Mouse (Mus musculus) midbrain, embryonic 14.5 days (tissue): ENCODE results near the gene Srsf4. TPM values are rescaled to one million over a fixed set of nuclear protein-coding genes. Genes with fewer than 3 reads are reported as not detected.

Experiments used
- ATAC-seq: fragments of 200-750 bp; cut with Nextera tagmentation; 2 replicates; pipeline ENCODE4 v1.8.0; 2017; ENCODE audit warnings: moderate number of reproducible peaks, moderate library complexity; ENCODE audit not compliant: low FRiP score, low TSS enrichment
- DNase-seq: peaks from one replicate; pipeline ENCODE4 v3.0.0-alpha.2; 2015
- H3K27ac ChIP-seq: fragments of 300-500 bp; sonication (generic); replicated peaks from 2 replicates; pipeline ENCODE4 v1.5.1; 2014; ENCODE audit warnings: mild to moderate bottlenecking, low read depth, low read length, moderate library complexity
- H3K27me3 ChIP-seq: fragments of 300-500 bp; sonication (generic); 2 replicates; pipeline ENCODE4 v1.6.1; 2014; ENCODE audit warnings: low read length, control low read depth, mixed read lengths; ENCODE audit not compliant: control insufficient read depth, insufficient read depth
- H3K36me3 ChIP-seq: fragments of 300-500 bp; sonication (generic); 2 replicates; pipeline ENCODE4 v1.6.1; 2014; ENCODE audit warnings: low read length, control low read depth; ENCODE audit not compliant: control insufficient read depth, insufficient read depth
- H3K4me1 ChIP-seq: fragments of 300-500 bp; sonication (generic); 2 replicates; pipeline ENCODE4 v1.6.1; 2014; ENCODE audit warnings: mild to moderate bottlenecking, antibody characterized with exemption, low read length, control low read depth; ENCODE audit not compliant: control insufficient read depth, insufficient read depth
- H3K4me2 ChIP-seq: fragments of 300-500 bp; sonication (generic); 2 replicates; pipeline ENCODE4 v1.6.1; 2014; ENCODE audit warnings: mild to moderate bottlenecking, low read length, moderate library complexity
- H3K4me3 ChIP-seq: fragments of 300-500 bp; sonication (generic); replicated peaks from 2 replicates; pipeline ENCODE4 v1.5.1; 2014; ENCODE audit warnings: low read depth, low read length
- H3K9ac ChIP-seq: fragments of 300-500 bp; sonication (generic); replicated peaks from 2 replicates; pipeline ENCODE4 v1.6.1; 2014; ENCODE audit warnings: mild to moderate bottlenecking, low read length, moderate library complexity
- H3K9me3 ChIP-seq: fragments of 300-500 bp; sonication (generic); 2 replicates; pipeline ENCODE4 v1.6.1; 2016; ENCODE audit warnings: low read length, control low read depth, mixed read lengths; ENCODE audit not compliant: control insufficient read depth
- WGBS: fragments of 180-500 bp; shearing (Covaris S2); extraction: QIAGEN DNeasy Blood & Tissue Kit; methylation state at CpG from one replicate; pipeline ENCODE4 v1.1.7; 2014; 5-methylcytosine and 5-hydroxymethylcytosine counted together
- polyA plus RNA-seq: library from polyadenylated mRNA; unstranded; fragments of >200 nt; fragmentation: Nextera tagmentation; extraction: Ambion mirVana; gene quantifications from 2 replicates; pipeline ENCODE4 v1.2.1, GENCODE M21; 2014

Gene Srsf4
- polyA plus RNA-seq, 1 experiment from 2014 or later: 121 TPM

DNA sequence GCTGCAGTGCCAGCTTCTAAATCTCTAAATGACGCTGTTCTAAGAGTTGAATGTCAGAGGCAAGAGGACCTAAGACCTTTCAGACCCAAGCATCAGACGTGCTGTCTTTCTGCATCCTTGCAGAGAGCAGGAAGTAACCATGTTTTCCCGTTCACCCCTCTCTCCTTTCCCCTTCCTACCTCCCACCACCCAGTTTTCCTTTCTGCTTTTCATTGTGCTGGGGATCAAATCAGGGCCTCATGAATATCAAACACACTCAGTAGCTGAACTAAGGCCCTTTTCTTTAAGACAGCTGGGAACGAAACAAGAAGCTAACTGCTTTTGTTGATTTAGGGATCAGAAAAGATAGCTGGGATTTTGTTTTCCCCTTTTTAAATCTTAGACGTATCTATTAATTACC is 76.5 kb downstream of the Srsf4 start:
- Histone ChIP-seq H3K9me3 (no peaks in the 10 kb centered on the region), H3K9ac (no peak overlapping the region), H3K27me3 (no peaks in the 10 kb centered on the region), H3K4me1 (0 out of 2 replicates have a peak, but pooled peaks cover 6% of the 10 kb centered on the region), H3K36me3 (peaks cover 22% of the 10 kb centered on the region), H3K4me3 (no peak overlapping the region), H3K4me2 (no peak overlapping the region), H3K27ac (no peak overlapping the region)
- 8% methylated on average over 5 of the region's 5 CpGs for WGBS
- ATAC-seq: no peak
- no peak for DNase-seq

DNA sequence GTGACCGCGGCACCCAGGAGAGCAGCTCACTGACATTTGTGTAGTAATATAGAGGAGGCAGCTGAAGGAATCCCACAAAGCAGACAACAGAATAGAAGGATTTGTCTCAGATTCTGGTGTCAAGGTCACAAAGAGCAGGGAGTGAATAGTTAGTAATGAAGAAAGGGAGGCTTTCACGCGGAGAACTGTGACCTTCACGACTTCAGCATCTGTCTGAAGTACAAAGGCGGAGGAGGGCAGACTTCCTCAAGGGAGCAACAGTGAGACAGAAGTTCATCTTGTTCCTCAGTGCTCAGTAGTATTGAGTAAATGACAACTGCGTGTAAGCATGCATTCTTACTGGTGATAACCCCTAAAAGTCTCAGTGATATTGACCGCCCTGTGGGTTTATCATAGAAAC is 77.2 kb downstream of the Srsf4 start:
- H3K27me3 ChIP-seq: no peaks in the 10 kb centered on the region
- H3K4me3 ChIP-seq: no peak overlapping the region
- no peak overlapping the region for H3K4me2 ChIP-seq
- 16% methylated on average over 8 of the region's 8 CpGs for WGBS
- H3K36me3 ChIP-seq: peaks cover 30% of the 10 kb centered on the region
- ATAC-seq (no peak), DNase-seq (no peak)
- 0 out of 2 replicates have a peak, but pooled peaks cover 6% of the 10 kb centered on the region for H3K4me1 ChIP-seq
- no peak overlapping the region for H3K9ac ChIP-seq
- no peaks in the 10 kb centered on the region for H3K9me3 ChIP-seq
- no peak overlapping the region for H3K27ac ChIP-seq

Other genes with a start within 250 kb of the Srsf4 start
- gene Ptpru, start 35.3 kb upstream of the Srsf4 start, polyA plus RNA-seq: 18.0 and 20.8 TPM in 2 replicates
- 29.9 and 30.8 TPM in 2 replicates for gene Mecr, start 30.1 kb upstream of the Srsf4 start, polyA plus RNA-seq
- not detected in 2 replicates for gene Tmem200b, start 48.2 kb downstream of the Srsf4 start, polyA plus RNA-seq
- not detected in 2 replicates for gene Gm10300, start 201.1 kb downstream of the Srsf4 start, polyA plus RNA-seq
- gene Epb41, start 201.7 kb downstream of the Srsf4 start, polyA plus RNA-seq: 88.3 and 116 TPM in 2 replicates